Mouse (Mus musculus): Measurements from ENCODE around the gene Mark4. TPM values are rescaled to one million over a fixed set of nuclear protein-coding genes. Genes with fewer than 3 reads are reported as not detected.

The Mark4 gene
- 10.2 and 12.4 TPM in 2 replicates for polyA plus RNA-seq (2015; fragmentation: Nextera tagmentation; extraction: Ambion mirVana)

GRCm38 (mm10) chr7:19458591-19459111 is at the start of gene Mark4:
Mark4 (minus strand) TSS chr7:19458821.
- Histone ChIP-seq H3K27ac (peak within 1 kb of the TSS; percentile 84), H3K4me2 (peak within 1 kb of the TSS; percentile 97), H3K4me1 (peaks cover 31% of the 10 kb centered on the region), H3K4me3 (peak within 1 kb of the TSS; percentile 87), H3K27me3 (no peaks in the 10 kb centered on the region), H3K9me3 (no peaks in the 10 kb centered on the region), H3K9ac (peak within 1 kb of the TSS; percentile 93), H3K36me3 (peaks cover 22% of the 10 kb centered on the region)
- WGBS: under 1% methylated on average over 26 of the region's 42 CpGs
- ATAC-seq (ENCODE audit: insufficient number of reproducible peaks, insufficient read depth, low FRiP score, low TSS enrichment, low read depth): peak; percentile 83

GRCm38 (mm10) chr7:19507612-19507981 is 49.0 kb upstream of the Mark4 start:
- ATAC-seq (ENCODE audit: insufficient number of reproducible peaks, insufficient read depth, low FRiP score, low TSS enrichment, low read depth): no peak
- Histone ChIP-seq H3K9me3 (no peaks in the 10 kb centered on the region), H3K9ac (peak overlapping the region; percentile 89), H3K27me3 (no peaks in the 10 kb centered on the region), H3K4me3 (peak overlapping the region; percentile 79), H3K4me2 (peak overlapping the region; percentile 96), H3K4me1 (peaks cover 22% of the 10 kb centered on the region), H3K27ac (peak overlapping the region; percentile 75), H3K36me3 (no peaks in the 10 kb centered on the region; the same call in 1 of the 2 replicates)
- WGBS: 4% methylated on average over 18 of the region's 18 CpGs

GRCm38 (mm10) chr7:19506969-19507611 is 48.5 kb upstream of the Mark4 start:
- Histone ChIP-seq H3K27ac (peak overlapping the region; percentile 75; the same call in 1 of the 2 replicates), H3K4me1 (peaks cover 22% of the 10 kb centered on the region), H3K9me3 (no peaks in the 10 kb centered on the region), H3K27me3 (no peaks in the 10 kb centered on the region), H3K4me2 (peak overlapping the region; percentile 96), H3K9ac (peak overlapping the region; percentile 89), H3K36me3 (no peaks in the 10 kb centered on the region; the same call in 1 of the 2 replicates), H3K4me3 (peak overlapping the region; percentile 79)
- no peak for ATAC-seq (ENCODE audit: insufficient number of reproducible peaks, insufficient read depth, low FRiP score, low TSS enrichment, low read depth)
- WGBS: under 1% methylated on average over 71 of the region's 71 CpGs

- H3K4me2 ChIP-seq: peak overlapping the region; percentile 96
- H3K9ac ChIP-seq: peak overlapping the region; percentile 89; the same call in 1 of the 2 replicates
- ATAC-seq (ENCODE audit: insufficient number of reproducible peaks, insufficient read depth, low FRiP score, low TSS enrichment, low read depth): no peak
- H3K4me1 ChIP-seq: peaks cover 22% of the 10 kb centered on the region
- no peaks in the 10 kb centered on the region for H3K9me3 ChIP-seq
- 29% methylated on average over 6 of the region's 6 CpGs for WGBS
- no peaks in the 10 kb centered on the region for H3K27me3 ChIP-seq
- H3K4me3 ChIP-seq: peak overlapping the region; percentile 79
- H3K36me3 ChIP-seq: no peaks in the 10 kb centered on the region; the same call in 1 of the 2 replicates
- H3K27ac ChIP-seq: no peak overlapping the region
These were observed 47.7 kb upstream of the Mark4 start for GRCm38 (mm10) chr7:19506326-19506725.

GRCm38 (mm10) chr7:19503481-19504068 is 45.0 kb upstream of the Mark4 start:
- 40% methylated on average over 5 of the region's 5 CpGs for WGBS
- H3K4me1 ChIP-seq: peaks cover 13% of the 10 kb centered on the region
- H3K9me3 ChIP-seq: no peaks in the 10 kb centered on the region
- no peak overlapping the region for H3K9ac ChIP-seq
- no peak for ATAC-seq (ENCODE audit: insufficient number of reproducible peaks, insufficient read depth, low FRiP score, low TSS enrichment, low read depth)
- no peak overlapping the region for H3K27ac ChIP-seq
- no peak overlapping the region for H3K4me2 ChIP-seq
- H3K4me3 ChIP-seq: no peak overlapping the region
- H3K36me3 ChIP-seq: no peaks in the 10 kb centered on the region
- H3K27me3 ChIP-seq: no peaks in the 10 kb centered on the region

DNA sequence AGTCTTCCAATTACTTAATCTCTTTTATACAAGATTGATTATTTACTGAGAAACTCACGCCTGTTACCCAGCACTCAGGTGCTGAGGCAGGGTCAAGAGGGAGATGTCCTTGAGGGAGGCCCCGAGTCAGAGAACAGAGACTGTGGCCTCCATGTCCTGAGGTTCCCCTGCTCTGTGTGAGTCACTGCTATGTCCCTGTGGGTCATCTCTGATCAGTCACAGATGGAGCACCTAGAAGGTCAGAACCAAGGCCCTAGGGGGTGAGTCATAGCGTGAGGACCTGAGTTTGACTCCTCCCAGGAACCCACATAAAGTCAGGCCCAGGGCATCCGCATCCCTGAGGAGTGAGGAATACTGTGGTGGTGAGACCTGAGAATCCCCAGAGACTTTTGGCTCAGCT is 43.0 kb upstream of the Mark4 start:
- 57% methylated on average over 4 of the region's 4 CpGs for WGBS
- no peak overlapping the region for H3K9ac ChIP-seq

GRCm38 (mm10) chr7:19500420-19501363 is 42.1 kb upstream of the Mark4 start:
- ATAC-seq (ENCODE audit: insufficient number of reproducible peaks, insufficient read depth, low FRiP score, low TSS enrichment, low read depth): no peak

More for the DNA sequence above, 43.0 kb upstream of the Mark4 start:
- no peak overlapping the region for H3K4me2 ChIP-seq
- H3K27me3 ChIP-seq: no peaks in the 10 kb centered on the region
- ATAC-seq (ENCODE audit: insufficient number of reproducible peaks, insufficient read depth, low FRiP score, low TSS enrichment, low read depth): no peak
- H3K36me3 ChIP-seq: no peaks in the 10 kb centered on the region
- no peak overlapping the region for H3K4me3 ChIP-seq
- H3K27ac ChIP-seq: no peak overlapping the region
- H3K9me3 ChIP-seq: no peaks in the 10 kb centered on the region
- peaks cover 6% of the 10 kb centered on the region; the same call in 1 of the 2 replicates for H3K4me1 ChIP-seq

GRCm38 (mm10) chr7:19498326-19498725 is 39.7 kb upstream of the Mark4 start:
- peaks cover 11% of the 10 kb centered on the region; the same call in 1 of the 2 replicates for H3K4me1 ChIP-seq
- H3K9me3 ChIP-seq: no peaks in the 10 kb centered on the region
- peaks cover 2% of the 10 kb centered on the region; the same call in 1 of the 2 replicates for H3K27me3 ChIP-seq
- no peak overlapping the region for H3K4me2 ChIP-seq
- H3K4me3 ChIP-seq: no peak overlapping the region
- H3K9ac ChIP-seq: no peak overlapping the region
- 75% methylated on average over 4 of the region's 4 CpGs for WGBS
- no peaks in the 10 kb centered on the region for H3K36me3 ChIP-seq
- no peak for ATAC-seq (ENCODE audit: insufficient number of reproducible peaks, insufficient read depth, low FRiP score, low TSS enrichment, low read depth)
- no peak overlapping the region for H3K27ac ChIP-seq

More at GRCm38 (mm10) chr7:19500420-19501363, 42.1 kb upstream of the Mark4 start:
- H3K4me1 ChIP-seq: peaks cover 3% of the 10 kb centered on the region; the same call in 1 of the 2 replicates
- no peaks in the 10 kb centered on the region for H3K9me3 ChIP-seq
- H3K27me3 ChIP-seq: no peaks in the 10 kb centered on the region; the same call in 1 of the 2 replicates
- H3K4me2 ChIP-seq: no peak overlapping the region
- H3K36me3 ChIP-seq: no peaks in the 10 kb centered on the region
- no peak overlapping the region for H3K27ac ChIP-seq
- 64% methylated on average over 12 of the region's 12 CpGs for WGBS
- H3K4me3 ChIP-seq: no peak overlapping the region
- H3K9ac ChIP-seq: no peak overlapping the region

DNA sequence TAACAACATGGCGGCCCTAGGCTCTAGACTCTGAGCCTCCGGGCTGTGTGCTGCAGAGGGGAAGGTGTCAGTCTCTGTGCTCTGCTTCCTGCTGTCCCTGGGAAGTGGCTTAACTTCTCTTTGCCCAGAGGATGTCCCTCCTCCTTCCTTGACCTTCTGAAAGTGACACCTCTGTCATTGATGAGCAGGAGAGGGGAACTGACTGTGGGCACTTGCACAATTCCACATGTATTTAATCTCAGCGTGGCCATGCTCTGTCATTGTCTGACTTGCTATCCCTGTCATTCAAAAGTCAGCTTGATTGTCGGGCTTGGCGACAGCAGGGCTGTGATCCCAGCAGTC is 37.6 kb upstream of the Mark4 start:
- no peak overlapping the region for H3K27ac ChIP-seq
- 52% methylated on average over 5 of the region's 5 CpGs for WGBS
- no peak overlapping the region for H3K9ac ChIP-seq
- no peak for ATAC-seq (ENCODE audit: insufficient number of reproducible peaks, insufficient read depth, low FRiP score, low TSS enrichment, low read depth)
- H3K36me3 ChIP-seq: no peaks in the 10 kb centered on the region
- H3K4me3 ChIP-seq: no peak overlapping the region
- no peaks in the 10 kb centered on the region for H3K9me3 ChIP-seq
- peaks cover 19% of the 10 kb centered on the region for H3K4me1 ChIP-seq
- peaks cover 20% of the 10 kb centered on the region for H3K27me3 ChIP-seq
- no peak overlapping the region for H3K4me2 ChIP-seq

DNA sequence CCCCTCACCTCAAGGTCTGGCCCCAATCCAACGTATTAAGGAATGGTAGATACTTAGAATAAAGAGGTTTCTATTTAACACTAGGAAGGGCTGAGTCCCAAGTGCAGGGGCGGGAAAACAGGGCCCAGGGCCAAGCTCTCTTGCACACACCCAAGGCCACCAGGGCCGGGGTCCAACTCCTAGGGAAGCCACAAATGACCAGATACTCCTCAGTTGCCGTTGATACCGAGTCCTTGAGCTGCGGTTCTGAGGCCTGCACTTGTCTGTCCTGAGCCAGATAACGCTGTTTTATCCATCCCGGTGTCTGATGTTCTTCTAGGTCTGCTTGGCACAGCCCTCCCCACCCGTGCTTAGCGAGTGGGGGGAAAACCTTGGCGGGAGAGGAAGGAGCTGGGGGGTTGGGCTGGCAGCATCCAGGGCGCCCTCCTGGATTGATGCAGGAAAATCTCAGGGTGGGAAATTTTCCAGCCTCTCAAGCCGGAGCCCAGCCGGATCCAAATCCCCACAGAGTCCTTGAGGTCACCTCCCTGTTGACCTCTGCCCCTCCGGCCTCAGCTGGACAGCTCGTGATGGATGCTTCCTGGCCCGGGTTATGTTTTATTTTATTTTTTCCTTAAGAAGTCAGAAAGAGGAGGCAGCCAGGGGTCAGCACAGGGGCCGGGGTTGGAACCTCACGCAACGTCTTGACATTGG is 37.0 kb upstream of the Mark4 start:
- H3K9ac ChIP-seq: no peak overlapping the region
- no peaks in the 10 kb centered on the region for H3K9me3 ChIP-seq
- peaks cover 25% of the 10 kb centered on the region for H3K27me3 ChIP-seq
- no peak for ATAC-seq (ENCODE audit: insufficient number of reproducible peaks, insufficient read depth, low FRiP score, low TSS enrichment, low read depth)
- H3K27ac ChIP-seq: no peak overlapping the region
- no peak overlapping the region for H3K4me2 ChIP-seq
- no peak overlapping the region for H3K4me3 ChIP-seq
- 56% methylated on average over 20 of the region's 20 CpGs for WGBS
- H3K36me3 ChIP-seq: no peaks in the 10 kb centered on the region
- H3K4me1 ChIP-seq: peaks cover 19% of the 10 kb centered on the region
